Comparison of ENCODE assay signal across 8 mouse cellular contexts in the genomic region with DNA sequence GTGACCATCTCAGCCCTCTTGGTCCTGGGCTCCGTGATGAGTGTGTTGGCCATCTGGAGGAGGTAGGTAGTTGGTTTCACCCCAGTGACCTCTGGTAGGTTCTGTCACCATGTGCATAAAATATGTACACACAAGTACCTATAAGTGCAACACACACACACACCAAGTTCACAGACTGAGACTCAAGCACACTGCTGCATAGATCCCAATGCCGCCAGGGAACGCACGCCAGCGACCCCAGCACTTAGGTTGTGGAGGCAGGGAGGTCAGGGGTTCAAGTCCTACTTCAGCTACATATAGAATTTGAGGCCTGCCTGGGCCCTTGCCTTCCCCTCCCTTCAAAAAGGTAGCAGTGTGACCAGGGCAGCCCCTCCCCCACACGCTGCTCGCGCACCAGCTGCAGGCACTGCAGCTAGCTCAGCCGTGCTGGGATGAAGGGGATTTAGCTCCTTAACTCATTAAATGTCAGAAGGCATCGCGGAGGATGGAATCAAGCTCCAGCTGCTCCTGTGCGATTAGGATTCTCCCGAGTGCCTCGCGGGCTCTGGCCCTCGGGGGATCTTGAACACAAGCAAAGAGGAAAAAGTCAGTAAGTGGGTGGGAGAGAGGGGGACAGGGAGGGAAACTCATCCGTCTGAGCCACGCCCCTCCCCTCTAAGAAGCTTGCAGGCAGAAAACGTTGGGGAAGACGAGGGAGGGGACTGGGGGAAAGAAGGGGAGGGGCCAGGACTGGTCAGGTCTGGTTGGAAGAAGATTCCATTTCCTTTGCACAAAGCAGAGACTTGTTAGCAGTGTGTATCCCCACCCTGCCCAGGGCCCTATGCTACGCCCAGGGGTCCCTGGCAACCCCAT. TPM values are rescaled to one million over a fixed set of nuclear protein-coding genes. Genes with fewer than 3 reads are reported as not detected.
DNase-seq lines count a peak whose midpoint lies in the region; ATAC-seq lines count a peak whose summit lies in the region.

No protein-coding gene starts in this region.

- no peaks in the 10 kb centered on the region for H3K36me3 ChIP-seq in kidney, embryonic 16.5 days (ENCODE audit: insufficient read depth, low read length)
- no peaks in the 10 kb centered on the region for H3K36me3 ChIP-seq in hindbrain, embryonic 11.5 days (ENCODE audit: control insufficient read depth, insufficient read depth, low read length)
- H3K36me3 ChIP-seq in midbrain, embryonic 16.5 days (ENCODE audit: control insufficient read depth, insufficient read depth, low read length) = no peaks in the 10 kb centered on the region

- 0 out of 2 replicates have a peak overlapping the region, but pooled peaks have one; percentile 23 for H3K9ac ChIP-seq in kidney, embryonic 16.5 days (replicated peaks; ENCODE audit: low read length)
- H3K9ac ChIP-seq in hindbrain, embryonic 11.5 days (ENCODE audit: low read depth, low read length) = peak overlapping the region; percentile 33; the same call in 1 of the 2 replicates
- peak overlapping the region; percentile 30 for H3K9ac ChIP-seq in midbrain, embryonic 16.5 days (ENCODE audit: low read depth, low read length)

- H3K4me3 ChIP-seq in kidney, embryonic 16.5 days (ENCODE audit: low read length) = peak overlapping the region; percentile 27
- peak overlapping the region; percentile 14 for H3K4me3 ChIP-seq in hindbrain, embryonic 11.5 days (ENCODE audit: low read depth, low read length)
- H3K4me3 ChIP-seq in midbrain, embryonic 16.5 days (ENCODE audit: low read depth, low read length) = peak overlapping the region; percentile 15; the same call in 1 of the 2 replicates

- H3K27ac ChIP-seq in kidney, embryonic 16.5 days (ENCODE audit: low read length) = no peak overlapping the region
- H3K27ac ChIP-seq in hindbrain, embryonic 11.5 days (ENCODE audit: low read depth, low read length) = peak overlapping the region; percentile 82
- peak overlapping the region; percentile 82 for H3K27ac ChIP-seq in midbrain, embryonic 16.5 days (ENCODE audit: low read length)

- H3K4me2 ChIP-seq in kidney, embryonic 16.5 days (replicated peaks; ENCODE audit: low read depth, low read length) = peak overlapping the region; percentile 51
- peak overlapping the region; percentile 43 for H3K4me2 ChIP-seq in hindbrain, embryonic 11.5 days (replicated peaks; ENCODE audit: low read depth, low read length)
- peak overlapping the region; percentile 47 for H3K4me2 ChIP-seq in midbrain, embryonic 16.5 days (ENCODE audit: low read length)

- H3K9me3 ChIP-seq in kidney, embryonic 16.5 days (ENCODE audit: low read length) = no peaks in the 10 kb centered on the region
- no peaks in the 10 kb centered on the region for H3K9me3 ChIP-seq in hindbrain, embryonic 11.5 days (ENCODE audit: control insufficient read depth, low read length)
- no peaks in the 10 kb centered on the region for H3K9me3 ChIP-seq in midbrain, embryonic 16.5 days (replicated peaks; ENCODE audit: control insufficient read depth, low read length, poor library complexity, severe bottlenecking)

- 0 out of 2 replicates have a peak, but pooled peaks cover 5% of the 10 kb centered on the region for H3K27me3 ChIP-seq in kidney, embryonic 16.5 days (ENCODE audit: insufficient read depth, low read length)
- H3K27me3 ChIP-seq in hindbrain, embryonic 11.5 days (ENCODE audit: control insufficient read depth, insufficient read depth, low read length) = no peaks in the 10 kb centered on the region
- H3K27me3 ChIP-seq in midbrain, embryonic 16.5 days (ENCODE audit: control insufficient read depth, insufficient read depth, low read depth, low read length) = no peaks in the 10 kb centered on the region

- no peak for DNase-seq in kidney, adult 9 months
- DNase-seq in brain, embryonic 18.5 days (ENCODE audit: low read depth, low spot score) = peak; percentile 26
- peak; percentile 78 for DNase-seq in hindbrain, embryonic 11.5 days (ENCODE audit: low spot score)
- no peak for DNase-seq in left cerebral cortex, adult 11 months (ENCODE audit: low spot score)
- no peak for DNase-seq in gastrocnemius, postnatal 10 days
- DNase-seq in B cell, adult 2 months = no peak

- WGBS in kidney, embryonic 16.5 days = 12% methylated on average over 21 of the region's 21 CpGs
- WGBS in hindbrain, embryonic 11.5 days = 8% methylated on average over 21 of the region's 21 CpGs
- 5% methylated on average over 21 of the region's 21 CpGs for WGBS in midbrain, embryonic 16.5 days

- peaks cover 10% of the 10 kb centered on the region; the same call in 1 of the 2 replicates for H3K4me1 ChIP-seq in kidney, embryonic 16.5 days (ENCODE audit: insufficient read depth, low read length)
- peaks cover 3% of the 10 kb centered on the region; the same call in 1 of the 2 replicates for H3K4me1 ChIP-seq in hindbrain, embryonic 11.5 days (replicated peaks; ENCODE audit: control insufficient read depth, insufficient read depth, low read length)
- H3K4me1 ChIP-seq in midbrain, embryonic 16.5 days (ENCODE audit: control insufficient read depth, insufficient read depth, low read length) = peaks cover 21% of the 10 kb centered on the region

- ATAC-seq in kidney, embryonic 16.5 days (ENCODE audit: low FRiP score, low TSS enrichment) = 0 out of 2 replicates have a peak, but pooled peaks have one; percentile 66
- ATAC-seq in hindbrain, embryonic 11.5 days (ENCODE audit: low FRiP score) = peak; percentile 85
- ATAC-seq in midbrain, embryonic 16.5 days = peak; percentile 93

RNA-seq across cellular contexts. Expression of a gene that starts 25.5 kb away (rescaled TPM):
- 0.06 and 0.12 TPM in 2 replicates for polyA plus RNA-seq in kidney, embryonic 16.5 days (2015; fragmentation: Nextera tagmentation; extraction: Ambion mirVana)
- 4.4 and 7.4 TPM in 2 replicates for polyA plus RNA-seq in hindbrain, embryonic 11.5 days (2014; fragmentation: Nextera tagmentation; extraction: Ambion mirVana)
- 12.7 and 17.0 TPM in 2 replicates for polyA plus RNA-seq in midbrain, embryonic 16.5 days (2015; fragmentation: Nextera tagmentation; extraction: Ambion mirVana)
- under 1 TPM; 0.05 TPM for total RNA-seq in gastrocnemius, postnatal 10 days (2021)

RNA-seq across cellular contexts. Expression of a gene that starts 30.7 kb away (rescaled TPM):
- polyA plus RNA-seq in kidney, embryonic 16.5 days (2015; fragmentation: Nextera tagmentation; extraction: Ambion mirVana) = 12.7 and 13.8 TPM in 2 replicates
- 4.2 and 5.5 TPM in 2 replicates for polyA plus RNA-seq in hindbrain, embryonic 11.5 days (2014; fragmentation: Nextera tagmentation; extraction: Ambion mirVana)
- polyA plus RNA-seq in midbrain, embryonic 16.5 days (2015; fragmentation: Nextera tagmentation; extraction: Ambion mirVana) = 16.1 and 17.0 TPM in 2 replicates
- 1 to 10 TPM; 7.9 to 9.2 TPM for total RNA-seq in gastrocnemius, postnatal 10 days (2021)

RNA-seq across cellular contexts. Expression of a gene that starts 32.9 kb away (rescaled TPM):
- 149 and 164 TPM in 2 replicates for polyA plus RNA-seq in kidney, embryonic 16.5 days (2015; fragmentation: Nextera tagmentation; extraction: Ambion mirVana)
- polyA plus RNA-seq in hindbrain, embryonic 11.5 days (2014; fragmentation: Nextera tagmentation; extraction: Ambion mirVana) = 192 and 195 TPM in 2 replicates
- polyA plus RNA-seq in midbrain, embryonic 16.5 days (2015; fragmentation: Nextera tagmentation; extraction: Ambion mirVana) = 19.7 and 26.1 TPM in 2 replicates
- total RNA-seq in gastrocnemius, postnatal 10 days (2021) = 1 to 10 TPM; 7.1 to 9.0 TPM

RNA-seq across cellular contexts. Expression of a gene that starts 44.2 kb away (rescaled TPM):
- 0.46 and 0.61 TPM in 2 replicates for polyA plus RNA-seq in kidney, embryonic 16.5 days (2015; fragmentation: Nextera tagmentation; extraction: Ambion mirVana)
- 10.0 and 10.3 TPM in 2 replicates for polyA plus RNA-seq in hindbrain, embryonic 11.5 days (2014; fragmentation: Nextera tagmentation; extraction: Ambion mirVana)
- 10.3 and 11.0 TPM in 2 replicates for polyA plus RNA-seq in midbrain, embryonic 16.5 days (2015; fragmentation: Nextera tagmentation; extraction: Ambion mirVana)
- under 1 TPM; 0.16 to 0.36 TPM for total RNA-seq in gastrocnemius, postnatal 10 days (2021)

RNA-seq across cellular contexts. Expression of a gene that starts 55.2 kb away (rescaled TPM):
- 41.6 and 43.8 TPM in 2 replicates for polyA plus RNA-seq in kidney, embryonic 16.5 days (2015; fragmentation: Nextera tagmentation; extraction: Ambion mirVana)
- polyA plus RNA-seq in hindbrain, embryonic 11.5 days (2014; fragmentation: Nextera tagmentation; extraction: Ambion mirVana) = 55.0 and 55.9 TPM in 2 replicates
- 81.9 and 94.4 TPM in 2 replicates for polyA plus RNA-seq in midbrain, embryonic 16.5 days (2015; fragmentation: Nextera tagmentation; extraction: Ambion mirVana)
- 10 to 100 TPM; 28.7 to 29.3 TPM for total RNA-seq in gastrocnemius, postnatal 10 days (2021)

Comparison
In these comparisons a context has a peak if more than half of its experiments do, and no peak if none do; other contexts are left out.
1. DNase-seq: peak in brain, embryonic 18.5 days (single experiment) and hindbrain, embryonic 11.5 days (single experiment); none in kidney, adult 9 months (single experiment), left cerebral cortex, adult 11 months (single experiment), gastrocnemius, postnatal 10 days (single experiment) and B cell, adult 2 months (0 of 2).
2. Peak in every context shown above with its lines, with median percentiles within 50 percentile points of each other: ATAC-seq, H3K4me2 ChIP-seq, H3K4me3 ChIP-seq and H3K9ac ChIP-seq.